Mouse (Mus musculus) brain, embryonic 14.5 days (tissue): Measurements from ENCODE around the gene Odf2l.

Experiments
- CTCF ChIP-seq: fragments of 200-500 bp; IDR thresholded peaks from 2 replicates; pipeline ENCODE4 v1.5.1; 2012; ENCODE audit warnings: inconsistent platforms, mild to moderate bottlenecking, moderate library complexity, borderline replicate concordance; ENCODE audit not compliant: insufficient read depth, insufficient read length; ENCODE audit errors: extremely low read depth
- POLR2A ChIP-seq: fragments of 200-500 bp; IDR thresholded peaks from 2 replicates; pipeline ENCODE4 v1.6.1; 2012; ENCODE audit warnings: mild to moderate bottlenecking, inconsistent platforms, borderline replicate concordance; ENCODE audit not compliant: poor library complexity, insufficient read depth, insufficient read length, severe bottlenecking; ENCODE audit errors: extremely low read depth

DNA sequence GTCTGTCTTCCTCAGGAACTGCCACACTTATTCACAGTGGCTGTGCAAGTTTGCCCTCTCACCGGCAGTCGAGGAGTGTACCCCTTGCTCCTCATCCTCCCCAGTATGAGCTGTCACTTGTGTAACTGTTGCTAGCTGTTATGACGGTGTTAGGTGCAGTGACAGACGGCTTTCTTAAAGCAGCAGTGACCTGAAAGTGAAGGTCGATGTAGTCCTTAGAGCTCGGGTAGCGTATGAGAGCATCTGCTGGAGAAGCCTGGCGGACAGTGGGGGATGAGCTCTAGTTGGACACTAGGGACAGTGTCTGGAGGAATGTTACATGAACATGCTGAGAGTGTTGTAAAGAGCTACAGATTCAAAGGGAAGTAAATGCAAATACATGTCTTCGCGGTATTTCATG lies 25.5 kb downstream of the Odf2l start:
- TF ChIP-seq CTCF = no peak
- no peak for TF ChIP-seq POLR2A
